Mouse (Mus musculus): ENCODE measurements around the gene Rab43.

Rab43 gene

GRCm38 (mm10) chr6:87751574-87751973 lies 60.4 kb downstream of the Rab43 start:
- no peak for DNase-seq (ENCODE audit: low read depth, low spot score)

GRCm38 (mm10) chr6:87750184-87750910 lies 61.6 kb downstream of the Rab43 start:
- no peak for DNase-seq (ENCODE audit: low read depth, low spot score)

- no peak for DNase-seq (ENCODE audit: low read depth, low spot score)
Observed at GRCm38 (mm10) chr6:87748531-87748930, 63.4 kb downstream of the Rab43 start.

GRCm38 (mm10) chr6:87748078-87748477 lies 63.9 kb downstream of the Rab43 start:
- DNase-seq (ENCODE audit: low read depth, low spot score): no peak

GRCm38 (mm10) chr6:87746849-87747248 lies 65.1 kb downstream of the Rab43 start:
- no peak for DNase-seq (ENCODE audit: low read depth, low spot score)

GRCm38 (mm10) chr6:87746059-87746458 lies 65.9 kb downstream of the Rab43 start:
- DNase-seq (ENCODE audit: low read depth, low spot score): no peak

GRCm38 (mm10) chr6:87745301-87745700 lies 66.7 kb downstream of the Rab43 start:
- DNase-seq (ENCODE audit: low read depth, low spot score): no peak

- no peak for DNase-seq (ENCODE audit: low read depth, low spot score)
Observed at GRCm38 (mm10) chr6:87744632-87745031, 67.3 kb downstream of the Rab43 start.

GRCm38 (mm10) chr6:87743281-87743680 lies 68.7 kb downstream of the Rab43 start:
- DNase-seq (ENCODE audit: low read depth, low spot score): no peak

GRCm38 (mm10) chr6:87742804-87743203 lies 69.2 kb downstream of the Rab43 start:
- no peak for DNase-seq (ENCODE audit: low read depth, low spot score)

- no peak for DNase-seq (ENCODE audit: low read depth, low spot score)
Observed at GRCm38 (mm10) chr6:87741978-87742377, 70.0 kb downstream of the Rab43 start.

- no peak for DNase-seq (ENCODE audit: low read depth, low spot score)
Observed at GRCm38 (mm10) chr6:87740496-87740895, 71.5 kb downstream of the Rab43 start.

- DNase-seq (ENCODE audit: low read depth, low spot score): no peak
Observed at GRCm38 (mm10) chr6:87739898-87740297, 72.1 kb downstream of the Rab43 start.

All from embryo, embryonic 11.5 days (tissue).